Mouse (Mus musculus) heart, adult 2 months (tissue): ENCODE data around the gene Cep55.

Experiments
- CTCF ChIP-seq: fragments of 200-600 bp; IDR thresholded peaks from 2 replicates; pipeline ENCODE4 v1.8.1; 2022; ENCODE audit warnings: antibody characterized with exemption, mild to moderate bottlenecking, moderate library complexity
- EP300 ChIP-seq: fragments of 200-500 bp; IDR thresholded peaks from 2 replicates; pipeline ENCODE4 v1.6.1; 2011; ENCODE audit warnings: low read depth, low read length, control low read depth; ENCODE audit not compliant: insufficient read depth
- POLR2A ChIP-seq: fragments of 200-500 bp; IDR thresholded peaks from 2 replicates; pipeline ENCODE4 v1.6.1; 2011; ENCODE audit warnings: mild to moderate bottlenecking, low read depth, low read length, control low read depth; ENCODE audit not compliant: insufficient read depth

- TF ChIP-seq CTCF (no peak), POLR2A (no peak), EP300 (no peak)
These were observed 31.0 kb downstream of the Cep55 start for GRCm38 (mm10) chr19:38085841-38086240.
